Mouse (Mus musculus) hindbrain, embryonic 15.5 days (tissue): ENCODE results near the gene Dpf2. TPM values are rescaled to one million over a fixed set of nuclear protein-coding genes. Genes with fewer than 3 reads are reported as not detected.
A peak's percentile ranks its signal among the peaks of the same experiment; 100 is the strongest.

Experiments
- ATAC-seq: fragments of 200-750 bp; cut with Nextera tagmentation; 2 replicates; pipeline ENCODE4 v1.8.0; 2017; ENCODE audit warnings: low read depth, moderate number of reproducible peaks, moderate TSS enrichment; ENCODE audit not compliant: low FRiP score
- H3K27ac ChIP-seq: fragments of 300-500 bp; sonication (generic); replicated peaks from 2 replicates; pipeline ENCODE4 v1.5.1; 2015; ENCODE audit warnings: mild to moderate bottlenecking, inconsistent platforms
- H3K27me3 ChIP-seq: fragments of 300-500 bp; sonication (generic); 2 replicates; pipeline ENCODE4 v1.6.1; 2015; ENCODE audit warnings: control low read depth, inconsistent platforms
- H3K36me3 ChIP-seq: fragments of 300-500 bp; sonication (generic); 2 replicates; pipeline ENCODE4 v1.6.1; 2015; ENCODE audit warnings: control low read depth, inconsistent platforms
- H3K4me1 ChIP-seq: fragments of 300-500 bp; sonication (generic); replicated peaks from 2 replicates; pipeline ENCODE4 v1.6.1; 2015; ENCODE audit warnings: control low read depth, inconsistent platforms
- H3K4me2 ChIP-seq: fragments of 300-500 bp; sonication (generic); 2 replicates; pipeline ENCODE4 v1.6.1; 2015; ENCODE audit warnings: moderate library complexity, mild to moderate bottlenecking, inconsistent platforms
- H3K4me3 ChIP-seq: fragments of 300-500 bp; sonication (generic); 2 replicates; pipeline ENCODE4 v1.5.1; 2015; ENCODE audit warnings: mild to moderate bottlenecking, inconsistent platforms
- H3K9ac ChIP-seq: fragments of 300-500 bp; sonication (generic); 2 replicates; pipeline ENCODE4 v1.6.1; 2015; ENCODE audit warnings: inconsistent platforms
- H3K9me3 ChIP-seq: fragments of 300-500 bp; sonication (generic); 2 replicates; pipeline ENCODE4 v1.6.1; 2016; ENCODE audit warnings: control low read depth, inconsistent platforms
- WGBS: fragments of 180-500 bp; shearing (Covaris S2); methylation state at CpG from one replicate; pipeline ENCODE4 v1.1.7; 2015; 5-methylcytosine and 5-hydroxymethylcytosine counted together
- polyA plus RNA-seq: library from polyadenylated mRNA; unstranded; fragments of >200 nt; fragmentation: Nextera tagmentation; extraction: Ambion mirVana; gene quantifications from 2 replicates; pipeline ENCODE4 v1.2.1, GENCODE M21; 2015

Dpf2 gene
- polyA plus RNA-seq = 111 and 113 TPM in 2 replicates

DNA sequence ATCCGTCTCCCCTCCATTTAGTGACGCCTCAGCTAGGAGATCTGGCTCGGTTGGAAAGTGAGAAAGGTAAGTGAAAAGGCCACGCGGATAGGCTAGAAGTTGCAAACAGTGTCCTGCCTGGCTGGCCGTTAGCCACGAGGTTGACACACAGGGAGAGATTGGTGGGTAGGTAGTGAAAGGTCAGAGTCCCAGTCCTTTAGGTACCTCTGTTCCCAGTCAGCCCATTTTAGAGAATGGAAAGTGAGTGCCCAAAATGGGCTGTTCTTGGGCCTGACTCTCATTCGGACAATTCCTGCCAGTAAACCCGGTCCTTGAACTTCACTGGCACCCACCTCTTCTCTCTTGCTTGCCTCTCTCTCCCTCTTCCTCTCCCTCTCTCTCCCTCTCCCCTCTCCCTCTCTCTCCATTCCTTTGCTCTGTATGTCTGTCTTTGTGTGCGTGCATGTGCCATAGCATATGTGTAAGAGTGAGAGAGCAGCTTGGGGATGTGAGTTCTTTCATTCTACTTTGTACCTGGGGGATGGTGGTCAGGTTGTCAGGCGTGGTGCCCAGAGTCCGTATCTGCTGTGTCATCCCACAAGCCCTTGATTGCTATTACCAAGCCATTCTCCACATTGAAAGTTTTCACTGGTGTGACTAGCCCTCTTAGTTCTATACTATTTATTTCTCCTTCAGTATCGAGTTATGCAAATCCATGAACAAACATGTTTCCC, at the start of gene Dpf2:
Dpf2 (minus strand) TSS at position 4 of the 713 bp plus-strand sequence.
- no peaks in the 10 kb centered on the region for H3K9me3 ChIP-seq
- peak; percentile 63; the same call in 1 of the 2 replicates for ATAC-seq
- H3K27me3 ChIP-seq = no peaks in the 10 kb centered on the region
- H3K27ac ChIP-seq = peak within 1 kb of the TSS; percentile 83
- peaks cover 33% of the 10 kb centered on the region for H3K4me1 ChIP-seq
- H3K36me3 ChIP-seq = peaks cover 19% of the 10 kb centered on the region
- peak within 1 kb of the TSS; percentile 94 for H3K4me3 ChIP-seq
- H3K9ac ChIP-seq = peak within 1 kb of the TSS; percentile 93
- WGBS = 21% methylated on average over 13 of the region's 13 CpGs
- H3K4me2 ChIP-seq = peak within 1 kb of the TSS; percentile 91

DNA sequence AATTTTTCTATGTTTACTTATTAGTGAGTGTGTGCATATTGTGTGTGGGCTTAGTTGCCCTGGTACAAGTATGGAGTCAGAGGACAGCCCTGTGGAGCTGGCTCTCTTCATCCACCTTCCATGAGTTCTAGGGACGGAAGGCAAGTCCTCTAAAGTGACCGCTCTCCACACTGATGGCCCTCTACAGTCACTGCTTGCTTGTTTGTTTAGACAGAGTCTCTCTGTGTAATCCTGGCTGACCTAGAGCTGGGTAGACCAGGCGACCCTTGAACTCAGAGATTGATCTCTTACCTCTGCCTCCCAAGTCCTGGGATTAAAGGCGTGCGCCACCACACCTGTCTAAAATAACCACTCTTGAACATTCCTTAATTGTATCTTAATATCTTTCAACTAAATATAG, 44.6 kb upstream of the Dpf2 start:
- no peaks in the 10 kb centered on the region for H3K4me1 ChIP-seq
- H3K9me3 ChIP-seq = no peaks in the 10 kb centered on the region
- no peaks in the 10 kb centered on the region; the same call in 1 of the 2 replicates for H3K36me3 ChIP-seq
- ATAC-seq = no peak
- no peaks in the 10 kb centered on the region for H3K27me3 ChIP-seq
- 93% methylated on average over 5 of the region's 5 CpGs for WGBS
- no peak overlapping the region for H3K9ac ChIP-seq
- H3K27ac ChIP-seq = no peak overlapping the region
- no peak overlapping the region for H3K4me3 ChIP-seq
- no peak overlapping the region for H3K4me2 ChIP-seq

DNA sequence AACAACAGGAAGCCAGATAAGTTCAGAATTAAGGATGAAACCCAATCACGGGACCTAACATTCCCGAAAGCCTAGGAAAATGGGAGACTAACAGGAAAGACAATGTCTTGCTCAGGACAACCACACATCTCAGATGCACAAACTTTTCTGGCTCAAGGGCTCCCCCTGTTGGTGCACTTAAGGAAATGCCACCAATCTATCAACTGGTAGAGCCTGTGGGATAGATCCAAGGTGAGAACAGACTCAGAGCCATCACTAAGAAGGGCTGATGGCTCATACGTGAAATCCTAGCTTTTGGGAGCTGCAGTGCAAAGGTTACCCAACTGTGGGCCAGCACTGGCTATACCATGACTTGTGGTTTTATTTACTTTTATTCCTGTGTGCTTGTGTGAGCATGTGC, 43.9 kb upstream of the Dpf2 start:
- 32% methylated on average over 3 of the region's 3 CpGs for WGBS
- Histone ChIP-seq H3K9ac (no peak overlapping the region), H3K9me3 (no peaks in the 10 kb centered on the region), H3K4me1 (no peaks in the 10 kb centered on the region), H3K27me3 (no peaks in the 10 kb centered on the region), H3K4me3 (no peak overlapping the region), H3K36me3 (no peaks in the 10 kb centered on the region; the same call in 1 of the 2 replicates), H3K4me2 (no peak overlapping the region), H3K27ac (no peak overlapping the region)
- ATAC-seq = 0 out of 2 replicates have a peak, but pooled peaks have one; percentile 56

DNA sequence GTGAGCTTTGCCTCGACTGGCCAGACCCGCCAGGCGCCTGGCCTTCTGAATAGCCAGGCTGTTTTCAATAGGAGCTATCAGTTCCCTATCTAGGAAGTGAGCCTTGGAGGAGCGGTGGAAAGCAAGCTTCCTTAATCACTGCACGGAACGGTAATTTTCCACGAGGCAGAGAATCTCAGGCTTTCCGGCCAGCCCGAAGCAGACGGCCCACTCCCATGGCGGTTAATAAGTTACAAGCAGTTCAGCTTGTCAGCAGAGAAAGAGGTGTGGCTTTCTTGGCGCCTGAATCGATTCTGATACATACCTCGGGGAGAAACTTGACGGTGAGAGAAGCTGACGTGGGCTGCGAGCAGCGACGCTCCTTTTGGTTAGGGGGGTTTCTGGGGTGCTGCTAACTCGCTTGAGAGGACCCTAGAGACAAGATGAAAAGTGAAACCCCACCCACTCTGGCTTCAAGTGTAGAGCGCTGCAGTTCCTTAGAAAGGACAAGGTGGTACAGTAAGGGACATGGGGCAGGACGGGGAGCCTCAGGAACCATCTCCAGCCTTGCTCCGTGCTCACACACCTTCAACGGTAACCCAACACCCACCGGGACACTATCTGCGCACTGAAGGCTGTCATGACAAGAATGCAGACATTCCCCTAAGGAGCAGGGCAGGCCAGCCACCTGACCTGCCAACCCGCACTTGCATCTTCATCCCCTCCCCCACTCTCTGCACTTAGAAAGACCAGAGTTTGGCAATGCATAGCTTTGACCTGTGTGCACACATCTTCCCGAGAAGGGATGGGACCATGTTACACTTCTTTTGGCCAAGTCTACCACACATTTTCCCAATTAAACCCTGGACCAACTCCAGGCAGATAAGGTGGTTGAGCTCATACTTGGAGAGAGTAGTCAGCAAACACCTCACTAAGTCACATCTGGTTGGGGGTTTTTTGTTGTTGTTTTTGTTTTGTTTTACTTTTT, 43.2 kb upstream of the Dpf2 start:
- H3K36me3 ChIP-seq = no peaks in the 10 kb centered on the region; the same call in 1 of the 2 replicates
- H3K27ac ChIP-seq = no peak overlapping the region
- WGBS = 86% methylated on average over 28 of the region's 28 CpGs

DNA sequence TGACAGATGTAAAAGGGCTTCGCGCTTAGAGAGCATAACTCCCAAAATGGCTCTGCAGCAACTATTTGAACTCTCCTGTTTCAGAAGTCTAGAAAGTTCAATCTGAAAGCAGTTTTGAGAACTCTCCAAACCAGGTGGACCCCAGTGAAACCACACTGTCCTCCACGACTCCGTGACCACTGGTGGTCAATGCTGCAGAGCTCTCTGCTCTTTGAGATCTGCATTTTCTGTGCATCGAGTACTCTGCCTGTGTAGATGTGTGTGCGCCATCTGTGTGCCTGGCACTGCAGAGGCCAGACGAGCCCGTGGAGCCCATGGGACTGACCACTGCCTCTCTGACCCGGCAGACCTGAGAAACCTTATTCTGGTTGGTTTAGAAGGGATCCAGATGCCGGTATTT, 42.1 kb upstream of the Dpf2 start:
- Histone ChIP-seq H3K4me3 (no peak overlapping the region), H3K36me3 (peaks cover 3% of the 10 kb centered on the region), H3K9ac (no peak overlapping the region), H3K27ac (no peak overlapping the region), H3K4me1 (no peaks in the 10 kb centered on the region), H3K4me2 (no peak overlapping the region), H3K27me3 (no peaks in the 10 kb centered on the region), H3K9me3 (no peaks in the 10 kb centered on the region)
- no peak for ATAC-seq
- WGBS = 93% methylated on average over 10 of the region's 10 CpGs

More for the DNA sequence above, 43.2 kb upstream of the Dpf2 start:
- no peaks in the 10 kb centered on the region for H3K4me1 ChIP-seq
- no peak overlapping the region for H3K4me2 ChIP-seq
- no peaks in the 10 kb centered on the region for H3K27me3 ChIP-seq
- no peak overlapping the region for H3K9ac ChIP-seq
- no peak overlapping the region for H3K4me3 ChIP-seq
- ATAC-seq = no peak
- H3K9me3 ChIP-seq = no peaks in the 10 kb centered on the region

DNA sequence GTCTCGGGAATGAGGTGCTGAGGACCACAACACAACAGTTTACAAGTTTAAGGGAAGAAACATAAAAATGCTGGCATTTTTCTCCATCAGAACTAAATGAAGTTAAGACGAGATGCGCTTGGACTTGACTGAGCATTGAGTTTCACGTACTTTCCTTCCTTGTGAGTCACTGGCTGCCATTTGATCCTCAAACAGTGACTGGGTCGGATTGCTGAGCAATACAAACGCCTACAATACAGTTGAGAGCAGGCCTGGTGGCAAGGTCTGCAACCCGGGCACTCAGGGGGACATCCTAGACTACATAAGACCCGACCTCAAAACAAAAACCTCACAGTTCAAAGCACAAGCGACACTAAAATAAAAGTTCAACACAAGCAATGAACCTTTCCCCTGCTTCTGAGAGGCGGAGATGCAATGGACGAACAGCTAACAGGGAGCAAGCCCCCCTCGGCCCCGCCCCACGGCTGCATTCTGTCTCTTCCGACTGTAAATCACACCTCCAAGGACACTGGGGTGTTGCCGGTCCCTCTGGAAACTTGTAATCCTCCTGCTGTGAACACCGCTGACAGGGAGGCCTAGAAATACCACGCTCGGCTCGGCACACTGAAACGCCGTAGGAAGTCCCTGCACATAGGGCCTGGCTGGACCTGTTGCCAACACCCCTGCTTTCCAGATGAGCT, 41.4 kb upstream of the Dpf2 start:
- Histone ChIP-seq H3K9ac (no peak overlapping the region), H3K27me3 (no peaks in the 10 kb centered on the region), H3K4me3 (no peak overlapping the region), H3K36me3 (peaks cover 3% of the 10 kb centered on the region), H3K27ac (no peak overlapping the region), H3K4me1 (no peaks in the 10 kb centered on the region), H3K4me2 (no peak overlapping the region), H3K9me3 (no peaks in the 10 kb centered on the region)
- ATAC-seq = no peak
- WGBS = 86% methylated on average over 22 of the region's 22 CpGs

DNA sequence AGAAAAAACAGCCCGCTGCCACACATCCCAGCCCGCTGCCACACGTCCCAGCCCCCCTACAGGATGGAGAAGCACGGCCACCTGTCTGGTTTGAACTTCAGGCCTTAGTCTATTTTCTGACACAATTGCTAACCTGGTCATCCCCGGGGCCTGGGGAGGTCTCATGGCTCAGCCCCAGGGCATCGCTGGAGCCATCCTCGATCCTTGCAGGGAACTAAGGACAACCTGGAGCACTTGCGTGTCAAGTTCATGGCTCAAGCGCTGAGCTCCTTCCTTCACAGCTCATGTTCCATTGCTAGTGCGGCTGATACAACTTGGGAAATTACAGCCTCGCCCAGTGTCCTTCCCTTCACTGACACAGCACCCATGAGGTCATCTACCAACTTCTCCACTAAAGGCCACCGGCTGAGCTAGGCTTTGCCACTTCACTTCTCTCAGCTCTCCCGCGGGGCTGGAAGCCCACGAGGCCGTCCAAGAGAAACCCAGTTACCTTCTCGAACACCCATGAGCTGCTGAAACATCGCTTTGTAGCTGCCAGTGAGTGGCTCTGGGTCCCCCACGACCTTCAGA, 40.5 kb upstream of the Dpf2 start:
- WGBS = 95% methylated on average over 19 of the region's 19 CpGs
- no peaks in the 10 kb centered on the region for H3K4me1 ChIP-seq
- H3K4me2 ChIP-seq = no peak overlapping the region
- H3K9me3 ChIP-seq = no peaks in the 10 kb centered on the region
- H3K9ac ChIP-seq = no peak overlapping the region
- H3K27ac ChIP-seq = no peak overlapping the region
- H3K36me3 ChIP-seq = peaks cover 3% of the 10 kb centered on the region
- no peak for ATAC-seq
- H3K4me3 ChIP-seq = no peak overlapping the region
- H3K27me3 ChIP-seq = no peaks in the 10 kb centered on the region

DNA sequence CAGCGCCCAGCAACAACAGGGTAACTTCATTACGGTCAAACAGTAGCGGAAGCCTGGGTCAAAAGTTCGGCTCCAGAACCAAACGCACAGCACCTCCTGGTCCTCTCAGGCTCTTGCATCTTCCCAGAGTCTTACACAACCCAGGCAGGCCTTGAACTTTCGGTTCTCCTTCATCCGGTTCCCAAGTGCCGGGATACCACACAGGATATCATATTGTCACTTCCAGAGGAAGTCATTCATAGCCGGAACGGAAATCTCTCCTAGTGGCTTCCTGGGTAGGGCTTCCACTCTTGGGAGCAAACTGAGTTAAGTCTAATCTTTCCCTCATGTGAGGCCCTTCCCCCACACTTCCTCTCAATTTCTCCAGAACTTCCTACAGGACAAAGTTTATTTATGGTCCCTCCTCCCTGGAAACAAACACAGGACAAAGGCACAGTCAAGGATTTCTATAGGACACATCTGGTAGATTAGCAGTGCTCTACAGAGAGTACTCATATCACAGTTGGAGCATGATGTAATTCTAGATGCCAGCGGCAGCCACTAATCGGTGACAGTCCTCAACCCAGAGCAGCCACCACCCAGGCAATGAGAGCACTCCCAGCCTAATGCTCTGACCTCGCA, 39.4 kb upstream of the Dpf2 start:
- no peak overlapping the region for H3K4me3 ChIP-seq
- peaks cover 3% of the 10 kb centered on the region for H3K36me3 ChIP-seq
- H3K9me3 ChIP-seq = no peaks in the 10 kb centered on the region
- H3K4me1 ChIP-seq = no peaks in the 10 kb centered on the region
- no peaks in the 10 kb centered on the region for H3K27me3 ChIP-seq
- 82% methylated on average over 13 of the region's 13 CpGs for whole genome bisulfite sequencing
- H3K4me2 ChIP-seq = no peak overlapping the region
- H3K9ac ChIP-seq = no peak overlapping the region
- no peak for ATAC-seq
- no peak overlapping the region for H3K27ac ChIP-seq

DNA sequence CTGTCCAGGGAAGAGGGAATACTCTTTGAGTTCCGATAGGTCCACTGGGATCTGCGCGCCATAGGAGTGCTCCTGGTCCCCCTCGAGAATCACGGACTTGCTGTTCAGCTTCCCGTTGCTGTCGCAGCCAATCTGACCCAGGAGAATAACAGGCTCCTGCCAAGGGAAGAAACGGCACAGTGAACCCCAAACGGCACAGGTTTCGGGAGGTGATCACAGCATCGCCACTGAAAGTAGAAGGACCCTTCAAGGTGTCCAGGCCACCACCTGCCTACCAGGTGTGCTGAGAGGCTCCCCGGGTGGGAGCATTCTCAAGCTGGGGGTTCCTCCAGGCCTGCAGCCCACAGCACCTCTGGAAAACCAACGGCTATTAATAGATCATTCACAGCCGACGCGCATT, 38.8 kb upstream of the Dpf2 start:
- H3K27ac ChIP-seq = no peak overlapping the region
- ATAC-seq = no peak
- H3K4me1 ChIP-seq = no peaks in the 10 kb centered on the region
- H3K4me2 ChIP-seq = no peak overlapping the region
- no peak overlapping the region for H3K9ac ChIP-seq
- no peaks in the 10 kb centered on the region for H3K27me3 ChIP-seq
- no peak overlapping the region for H3K4me3 ChIP-seq
- WGBS = 93% methylated on average over 16 of the region's 16 CpGs
- no peaks in the 10 kb centered on the region for H3K9me3 ChIP-seq
- peaks cover 3% of the 10 kb centered on the region for H3K36me3 ChIP-seq

DNA sequence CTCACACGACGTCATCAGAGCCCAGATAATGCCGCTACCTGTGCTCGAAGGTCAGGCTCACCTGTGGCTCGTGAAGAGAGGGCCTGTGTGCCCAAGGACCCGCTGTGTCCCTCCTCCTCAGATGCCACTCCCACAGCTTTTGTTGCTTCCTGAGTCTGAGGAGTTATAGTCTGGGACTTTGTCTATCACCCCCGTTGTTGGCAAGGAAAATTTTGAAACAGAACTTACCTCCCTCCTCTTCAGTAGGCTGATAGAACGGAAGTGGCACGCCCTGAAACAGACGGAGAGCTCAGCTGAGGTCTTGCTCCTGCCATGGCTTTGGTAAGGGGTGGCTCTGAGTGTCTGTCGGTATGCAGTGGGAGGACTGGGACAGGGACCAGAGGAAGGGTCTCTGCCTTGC, 37.4 kb upstream of the Dpf2 start:
- H3K27ac ChIP-seq = no peak overlapping the region
- 96% methylated on average over 11 of the region's 11 CpGs for WGBS
- ATAC-seq = no peak

DNA sequence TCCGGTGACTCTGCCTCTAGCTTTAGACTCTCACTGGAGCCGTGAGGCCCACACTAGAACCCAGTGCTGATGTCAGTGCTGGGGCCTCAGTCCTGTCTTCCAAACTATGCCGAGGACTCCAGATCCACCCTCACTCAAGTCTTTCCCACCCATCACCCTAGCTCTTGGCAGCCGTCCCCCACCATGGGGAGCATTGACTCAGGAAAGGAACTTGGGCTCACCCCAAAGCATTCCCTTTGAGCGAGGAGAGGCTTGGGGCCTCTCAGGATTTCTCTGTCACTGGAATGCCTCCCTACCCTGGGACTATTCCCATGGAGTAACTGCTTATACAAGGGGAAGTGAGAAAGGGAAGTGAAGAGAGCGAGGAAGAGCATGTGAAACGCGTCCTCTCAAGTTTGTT, 33.1 kb upstream of the Dpf2 start:
- WGBS = 82% methylated on average over 8 of the region's 8 CpGs
- Histone ChIP-seq H3K36me3 (peaks cover 3% of the 10 kb centered on the region; the same call in 1 of the 2 replicates), H3K27me3 (no peaks in the 10 kb centered on the region), H3K27ac (no peak overlapping the region), H3K4me3 (no peak overlapping the region), H3K9ac (no peak overlapping the region), H3K9me3 (no peaks in the 10 kb centered on the region), H3K4me2 (no peak overlapping the region), H3K4me1 (0 out of 2 replicates have a peak, but pooled peaks cover 4% of the 10 kb centered on the region)
- ATAC-seq = no peak

More for the DNA sequence above, 37.4 kb upstream of the Dpf2 start:
- Histone ChIP-seq H3K27me3 (no peaks in the 10 kb centered on the region), H3K36me3 (peaks cover 3% of the 10 kb centered on the region), H3K4me3 (no peak overlapping the region), H3K4me1 (0 out of 2 replicates have a peak, but pooled peaks cover under 1% of the 10 kb centered on the region), H3K4me2 (no peak overlapping the region), H3K9ac (no peak overlapping the region), H3K9me3 (no peaks in the 10 kb centered on the region)
